Mouse (Mus musculus) forebrain, embryonic 11.5 days (tissue): ENCODE results near the gene Neu2. TPM values are rescaled to one million over a fixed set of nuclear protein-coding genes. Genes with fewer than 3 reads are reported as not detected.

ENCODE experiments used
- ATAC-seq: fragments of 200-750 bp; cut with Nextera tagmentation; replicated peaks from 2 replicates; pipeline ENCODE4 v1.8.0; 2017; ENCODE audit warnings: moderate TSS enrichment; ENCODE audit not compliant: low FRiP score
- DNase-seq: peaks from one replicate; pipeline ENCODE4 v3.0.0-alpha.2; 2017; ENCODE audit warnings: low spot score
- H3K27ac ChIP-seq: fragments of 300-500 bp; sonication (generic); 2 replicates; pipeline ENCODE4 v1.5.1; 2014; ENCODE audit warnings: low read depth, low read length
- H3K27me3 ChIP-seq: fragments of 300-500 bp; sonication (generic); 2 replicates; pipeline ENCODE4 v1.6.1; 2014; ENCODE audit warnings: mild to moderate bottlenecking, low read length, mixed read lengths; ENCODE audit not compliant: control insufficient read depth, insufficient read depth
- H3K36me3 ChIP-seq: fragments of 300-500 bp; sonication (generic); 2 replicates; pipeline ENCODE4 v1.6.1; 2014; ENCODE audit warnings: mild to moderate bottlenecking, low read length, moderate library complexity, mixed read lengths; ENCODE audit not compliant: control insufficient read depth, insufficient read depth
- H3K4me1 ChIP-seq: fragments of 300-500 bp; sonication (generic); replicated peaks from 2 replicates; pipeline ENCODE4 v1.6.1; 2014; ENCODE audit warnings: low read length, mixed read lengths; ENCODE audit not compliant: control insufficient read depth, insufficient read depth
- H3K4me2 ChIP-seq: fragments of 300-500 bp; sonication (generic); 2 replicates; pipeline ENCODE4 v1.6.1; 2014; ENCODE audit warnings: low read depth, mild to moderate bottlenecking, low read length, moderate library complexity, mixed read lengths; ENCODE audit not compliant: severe bottlenecking
- H3K4me3 ChIP-seq: fragments of 300-500 bp; sonication (generic); 2 replicates; pipeline ENCODE4 v1.5.1; 2014; ENCODE audit warnings: low read depth, low read length
- H3K9ac ChIP-seq: fragments of 300-500 bp; sonication (generic); 2 replicates; pipeline ENCODE4 v1.6.1; 2014; ENCODE audit warnings: low read length
- H3K9me3 ChIP-seq: fragments of 300-500 bp; sonication (generic); 2 replicates; pipeline ENCODE4 v1.6.1; 2016; ENCODE audit warnings: low read length, mixed read lengths; ENCODE audit not compliant: control insufficient read depth
- WGBS: fragments of 180-500 bp; shearing (Covaris S2); extraction: QIAGEN DNeasy Blood & Tissue Kit; methylation state at CpG from one replicate; pipeline ENCODE4 v1.1.7; 2014; 5-methylcytosine and 5-hydroxymethylcytosine counted together
- polyA plus RNA-seq: library from polyadenylated mRNA; unstranded; fragments of >200 nt; fragmentation: Nextera tagmentation; extraction: Ambion mirVana; gene quantifications from 2 replicates; pipeline ENCODE4 v1.2.1, GENCODE M21; 2014

Gene Neu2
- polyA plus RNA-seq, 1 experiment from 2014 or later = not detected

DNA sequence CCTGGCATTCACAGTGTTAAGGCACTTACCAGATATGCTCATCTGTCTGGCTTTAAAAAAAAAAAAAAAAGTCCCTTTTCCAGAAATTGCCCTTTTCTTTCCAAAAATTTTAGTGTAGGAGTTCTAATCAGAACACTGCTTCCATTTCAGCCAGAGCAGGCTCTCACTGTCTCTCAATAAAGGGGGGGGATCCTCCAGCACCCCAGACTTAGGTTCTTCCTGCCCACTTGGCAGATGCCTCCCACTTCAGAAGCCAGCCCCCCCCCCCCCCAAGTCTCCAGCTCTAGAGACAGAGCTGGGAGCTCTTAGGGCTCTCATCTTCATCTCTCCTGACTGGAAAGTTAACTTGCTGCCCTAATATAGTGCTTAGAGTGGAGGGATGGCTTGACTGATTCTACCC is 10.8 kb downstream of the Neu2 start:
- no peaks in the 10 kb centered on the region for H3K27me3 ChIP-seq
- ATAC-seq (no peak), DNase-seq (no peak)
- H3K9me3 ChIP-seq = no peaks in the 10 kb centered on the region
- H3K27ac ChIP-seq = no peak overlapping the region
- no peak overlapping the region for H3K9ac ChIP-seq
- no peaks in the 10 kb centered on the region for H3K36me3 ChIP-seq
- no peak overlapping the region for H3K4me3 ChIP-seq
- no peak overlapping the region for H3K4me2 ChIP-seq
- no peaks in the 10 kb centered on the region for H3K4me1 ChIP-seq

- Histone ChIP-seq H3K4me2 (no peak overlapping the region), H3K36me3 (no peaks in the 10 kb centered on the region), H3K9ac (no peak overlapping the region), H3K4me3 (no peak overlapping the region), H3K4me1 (no peaks in the 10 kb centered on the region), H3K27ac (no peak overlapping the region), H3K9me3 (no peaks in the 10 kb centered on the region), H3K27me3 (no peaks in the 10 kb centered on the region)
- 68% methylated on average over 1 of the region's 1 CpGs for WGBS
- DNase-seq (no peak), ATAC-seq (no peak)
These were observed 11.8 kb downstream of the Neu2 start for GRCm38 (mm10) chr1:87521523-87521922.

- Histone ChIP-seq H3K9ac (no peak overlapping the region), H3K27me3 (no peaks in the 10 kb centered on the region), H3K27ac (no peak overlapping the region), H3K9me3 (no peaks in the 10 kb centered on the region), H3K4me2 (no peak overlapping the region), H3K36me3 (no peaks in the 10 kb centered on the region), H3K4me3 (no peak overlapping the region), H3K4me1 (no peaks in the 10 kb centered on the region)
- no peak for ATAC-seq
- no peak for DNase-seq
- WGBS = 83% methylated on average over 7 of the region's 7 CpGs
These were observed 15.4 kb downstream of the Neu2 start for GRCm38 (mm10) chr1:87525041-87525440.

DNA sequence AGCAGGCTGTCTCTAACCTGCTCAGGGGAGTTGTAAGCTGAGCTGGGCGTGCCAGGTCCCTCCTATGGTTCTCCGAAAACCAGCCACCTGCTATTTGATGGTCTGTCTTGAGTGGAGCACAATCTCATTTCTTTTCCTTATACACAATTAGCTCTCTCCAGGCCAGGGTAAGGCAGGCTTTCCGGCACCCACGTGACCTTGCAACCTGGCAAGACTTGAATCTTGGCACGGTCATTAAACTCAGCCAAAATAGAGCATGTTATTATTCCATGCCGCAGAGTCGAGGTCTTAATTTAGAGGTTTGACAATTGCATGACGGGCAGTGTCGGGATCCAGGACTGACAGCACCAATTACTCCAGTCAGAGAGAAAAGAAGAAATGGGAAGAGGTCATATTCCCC is 17.5 kb downstream of the Neu2 start:
- no peak overlapping the region for H3K4me3 ChIP-seq
- no peaks in the 10 kb centered on the region for H3K27me3 ChIP-seq
- DNase-seq (no peak), ATAC-seq (no peak)
- WGBS = 80% methylated on average over 9 of the region's 9 CpGs
- no peaks in the 10 kb centered on the region for H3K9me3 ChIP-seq
- H3K36me3 ChIP-seq = no peaks in the 10 kb centered on the region
- no peak overlapping the region for H3K27ac ChIP-seq
- no peak overlapping the region for H3K4me2 ChIP-seq
- H3K9ac ChIP-seq = no peak overlapping the region
- no peaks in the 10 kb centered on the region for H3K4me1 ChIP-seq

GRCm38 (mm10) chr1:87532346-87532745 is 22.7 kb downstream of the Neu2 start:
- no peaks in the 10 kb centered on the region for H3K4me1 ChIP-seq
- no peak overlapping the region for H3K9ac ChIP-seq
- no peak overlapping the region for H3K4me3 ChIP-seq
- WGBS = 81% methylated on average over 4 of the region's 4 CpGs
- H3K36me3 ChIP-seq = no peaks in the 10 kb centered on the region
- no peaks in the 10 kb centered on the region for H3K27me3 ChIP-seq
- H3K4me2 ChIP-seq = no peak overlapping the region
- H3K9me3 ChIP-seq = no peaks in the 10 kb centered on the region
- H3K27ac ChIP-seq = no peak overlapping the region
- DNase-seq = no peak
- no peak for ATAC-seq

- no peak for ATAC-seq
These were observed 24.4 kb downstream of the Neu2 start for GRCm38 (mm10) chr1:87534118-87534517.

GRCm38 (mm10) chr1:87537008-87537407 is 27.3 kb downstream of the Neu2 start:
- 94% methylated on average over 1 of the region's 1 CpGs for WGBS
- no peak for ATAC-seq

More at GRCm38 (mm10) chr1:87534118-87534517, 24.4 kb downstream of the Neu2 start:
- Histone ChIP-seq H3K27me3 (no peaks in the 10 kb centered on the region), H3K9ac (no peak overlapping the region), H3K4me1 (no peaks in the 10 kb centered on the region), H3K27ac (no peak overlapping the region), H3K9me3 (no peaks in the 10 kb centered on the region), H3K4me3 (no peak overlapping the region), H3K36me3 (no peaks in the 10 kb centered on the region), H3K4me2 (no peak overlapping the region)
- 79% methylated on average over 3 of the region's 3 CpGs for WGBS
- DNase-seq = no peak

GRCm38 (mm10) chr1:87541614-87542013 is 31.9 kb downstream of the Neu2 start:
- Histone ChIP-seq H3K4me1 (no peaks in the 10 kb centered on the region), H3K9ac (no peak overlapping the region), H3K27me3 (no peaks in the 10 kb centered on the region), H3K4me3 (no peak overlapping the region), H3K9me3 (no peaks in the 10 kb centered on the region), H3K4me2 (no peak overlapping the region), H3K36me3 (no peaks in the 10 kb centered on the region), H3K27ac (no peak overlapping the region)
- ATAC-seq = no peak
- DNase-seq = no peak
- WGBS = 37% methylated on average over 7 of the region's 7 CpGs

More at GRCm38 (mm10) chr1:87537008-87537407, 27.3 kb downstream of the Neu2 start:
- H3K27me3 ChIP-seq = no peaks in the 10 kb centered on the region
- no peak overlapping the region for H3K9ac ChIP-seq
- H3K9me3 ChIP-seq = no peaks in the 10 kb centered on the region
- H3K4me2 ChIP-seq = no peak overlapping the region
- no peaks in the 10 kb centered on the region for H3K36me3 ChIP-seq
- no peaks in the 10 kb centered on the region for H3K4me1 ChIP-seq
- H3K4me3 ChIP-seq = no peak overlapping the region
- no peak overlapping the region for H3K27ac ChIP-seq
- DNase-seq = no peak

- 94% methylated on average over 3 of the region's 3 CpGs for WGBS
- no peaks in the 10 kb centered on the region for H3K36me3 ChIP-seq
- ATAC-seq (no peak), DNase-seq (no peak)
- no peaks in the 10 kb centered on the region for H3K4me1 ChIP-seq
- H3K4me2 ChIP-seq = no peak overlapping the region
- no peak overlapping the region for H3K27ac ChIP-seq
- no peak overlapping the region for H3K4me3 ChIP-seq
- no peak overlapping the region for H3K9ac ChIP-seq
- no peaks in the 10 kb centered on the region for H3K27me3 ChIP-seq
- no peaks in the 10 kb centered on the region for H3K9me3 ChIP-seq
These were observed 41.3 kb downstream of the Neu2 start for GRCm38 (mm10) chr1:87551008-87551407.
